Mouse (Mus musculus) urinary bladder, postnatal 4 days (tissue): ENCODE data around the gene Tmem209.

Experiments
- DNase-seq, 2 experiments: peaks; one replicate each; pipeline ENCODE4 v3.0.0; 2021 to 2022; ENCODE audit warnings: low spot score in 2 of 2

Tmem209 gene

GRCm38 (mm10) chr6:30509265-30510239 is at the start of gene Tmem209, which contains the start of gene Ssmem1:
TSS of gene Tmem209 (minus strand) at chr6:30509783.
TSS of gene Ssmem1 (plus strand) at chr6:30509849.
- peak; percentile 99 to 100 for DNase-seq

GRCm38 (mm10) chr6:30556080-30556479 is 46.5 kb upstream of the Tmem209 start:
- no peak for DNase-seq

- DNase-seq, result no peak
Observed at GRCm38 (mm10) chr6:30554621-30555170, 45.1 kb upstream of the Tmem209 start.

- no peak for DNase-seq
Observed at GRCm38 (mm10) chr6:30554092-30554491, 44.5 kb upstream of the Tmem209 start.

GRCm38 (mm10) chr6:30553381-30554010 is 43.9 kb upstream of the Tmem209 start:
- DNase-seq, result no peak

- no peak for DNase-seq
Observed at GRCm38 (mm10) chr6:30552628-30553027, 43.0 kb upstream of the Tmem209 start.

- DNase-seq, result no peak
Observed at GRCm38 (mm10) chr6:30551644-30552580, 42.3 kb upstream of the Tmem209 start.

GRCm38 (mm10) chr6:30551193-30551515 is 41.6 kb upstream of the Tmem209 start:
- DNase-seq, result no peak

- DNase-seq, result no peak
Observed at GRCm38 (mm10) chr6:30550496-30551192, 41.1 kb upstream of the Tmem209 start.

GRCm38 (mm10) chr6:30549231-30549761 is 39.7 kb upstream of the Tmem209 start:
- no peak for DNase-seq

- DNase-seq, result no peak
Observed at GRCm38 (mm10) chr6:30547656-30548306, 38.2 kb upstream of the Tmem209 start.

GRCm38 (mm10) chr6:30547274-30547645 is 37.7 kb upstream of the Tmem209 start:
- no peak for DNase-seq

- DNase-seq, result no peak
Observed at GRCm38 (mm10) chr6:30546571-30547273, 37.1 kb upstream of the Tmem209 start.

- no peak for DNase-seq
Observed at GRCm38 (mm10) chr6:30545689-30546088, 36.1 kb upstream of the Tmem209 start.

GRCm38 (mm10) chr6:30543851-30544250 is 34.3 kb upstream of the Tmem209 start:
- no peak for DNase-seq

- no peak for DNase-seq
Observed at GRCm38 (mm10) chr6:30543077-30543476, 33.5 kb upstream of the Tmem209 start.

- DNase-seq, result no peak
Observed at GRCm38 (mm10) chr6:30542277-30542676, 32.7 kb upstream of the Tmem209 start.

- no peak for DNase-seq
Observed at GRCm38 (mm10) chr6:30541009-30541799, 31.6 kb upstream of the Tmem209 start, which contains the start of gene Cpa2. TSS of gene Cpa2 (plus strand) at chr6:30541582.

GRCm38 (mm10) chr6:30538800-30539199 is 29.2 kb upstream of the Tmem209 start:
- DNase-seq, result no peak
